Mouse (Mus musculus): ENCODE results near the gene Grm1.
"Not testable (repeated sequence)": the region's sequence is repeated elsewhere in the genome, so short reads cannot be mapped to it uniquely, and the experiment has no call there.

DNA sequence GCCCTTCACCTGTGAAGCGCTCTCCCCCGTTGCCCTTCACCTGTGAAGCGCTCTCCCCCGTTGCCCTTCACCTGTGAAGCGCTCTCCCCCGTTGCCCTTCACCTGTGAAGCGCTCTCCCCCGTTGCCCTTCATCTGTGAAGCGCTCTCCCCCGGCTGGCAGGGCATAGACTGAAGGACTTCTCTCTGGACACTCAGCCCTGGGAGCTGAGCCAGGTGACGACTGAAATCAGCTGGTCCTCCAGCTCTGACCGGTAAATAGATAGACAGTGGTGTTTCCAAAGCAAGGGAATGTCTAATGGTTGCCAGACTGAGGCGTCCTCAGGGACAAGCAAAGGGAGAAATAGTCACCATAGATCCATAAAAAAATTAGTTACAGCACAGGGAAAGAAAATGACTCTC is 36.7 kb downstream of the Grm1 start:
- not testable (repeated sequence) for TF ChIP-seq CTCF, EP300 (IDR thresholded peaks at IDR 0.05; ENCODE audit: low read depth)
